Mouse (Mus musculus): ENCODE measurements around the gene Slc23a4.

The Slc23a4 gene

DNA sequence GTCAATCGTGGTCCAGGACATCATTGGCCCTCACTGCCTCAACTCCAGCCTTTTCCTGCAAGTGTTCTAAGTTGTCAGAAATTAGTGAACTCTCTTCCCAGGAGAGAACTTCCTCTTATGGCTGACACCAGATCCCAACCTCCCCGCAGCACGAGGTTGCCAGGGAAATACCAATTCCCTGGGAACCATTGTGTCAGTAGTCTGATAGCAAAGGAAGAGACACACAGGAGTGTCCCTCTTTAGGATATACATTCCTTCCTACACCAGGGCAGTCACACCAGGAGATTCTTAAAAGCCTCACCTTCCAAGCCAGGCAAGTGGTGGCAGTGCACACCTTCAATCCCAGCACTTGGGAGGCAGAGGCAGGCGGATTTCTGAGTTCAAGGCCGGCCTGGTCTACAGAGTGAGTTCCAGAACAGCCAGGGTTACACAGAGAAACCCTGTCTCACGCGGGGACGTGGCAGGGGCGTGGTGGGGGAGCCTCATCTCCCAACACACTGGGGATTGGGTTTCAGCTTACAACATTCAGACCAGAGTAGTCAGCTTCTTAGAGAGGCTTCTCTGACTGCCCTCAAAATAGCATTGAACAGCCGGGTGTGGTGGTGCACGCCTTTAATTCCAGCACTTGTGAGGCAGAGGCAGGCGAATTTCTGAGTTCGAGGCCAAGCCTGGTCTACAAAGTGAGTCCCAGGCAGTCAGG lies 74.7 kb downstream of the Slc23a4 start:
- DNase-seq (ENCODE audit: low spot score in 2 of 2): no peak

DNA sequence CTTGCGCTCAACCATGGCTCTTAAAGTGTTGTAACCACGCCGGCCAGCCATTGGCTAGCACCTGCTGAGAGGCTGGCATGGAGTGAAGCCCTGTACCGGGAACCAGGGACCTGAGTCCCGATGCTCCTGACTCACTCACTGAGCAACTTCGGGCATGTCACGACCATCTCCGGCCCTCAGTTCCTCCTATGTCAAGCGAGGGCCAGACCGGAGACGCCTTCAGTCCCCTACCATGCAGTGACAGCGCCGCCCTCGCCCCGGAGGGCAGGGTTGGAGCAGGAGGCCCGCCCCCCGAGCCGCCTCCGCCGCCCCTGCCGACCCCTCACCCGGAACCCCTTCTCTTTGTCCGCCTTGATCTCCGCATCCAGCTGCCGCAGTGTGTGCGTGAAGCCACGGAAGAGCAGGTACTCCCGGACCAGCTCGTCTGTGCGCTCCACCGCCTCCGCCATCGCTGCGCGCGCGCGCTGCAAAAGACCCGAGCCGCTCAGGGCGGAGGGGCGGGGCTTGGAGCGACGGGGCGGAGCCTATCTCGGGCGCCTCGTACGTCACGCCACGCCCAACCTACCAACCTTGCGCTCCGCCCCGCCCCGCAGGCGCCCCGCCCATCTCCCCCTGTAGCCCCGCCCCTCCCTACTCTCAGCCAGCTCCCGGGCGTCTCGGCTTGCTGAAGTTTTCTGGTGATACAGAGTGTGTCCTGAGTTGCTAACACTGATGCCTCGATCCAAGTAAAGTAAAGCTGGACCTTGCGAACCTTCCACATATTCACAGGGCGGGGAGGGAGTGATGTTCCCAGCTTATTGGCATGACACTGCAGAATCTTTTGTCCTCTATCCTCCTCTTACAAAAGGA lies 77.6 kb downstream of the Slc23a4 start, which contains the start of gene Wdr91:
Wdr91 (minus strand) TSS at position 506 of the 849 bp plus-strand sequence.
- peak; percentile 80 to 93 for DNase-seq (ENCODE audit: low spot score in 2 of 2)

DNA sequence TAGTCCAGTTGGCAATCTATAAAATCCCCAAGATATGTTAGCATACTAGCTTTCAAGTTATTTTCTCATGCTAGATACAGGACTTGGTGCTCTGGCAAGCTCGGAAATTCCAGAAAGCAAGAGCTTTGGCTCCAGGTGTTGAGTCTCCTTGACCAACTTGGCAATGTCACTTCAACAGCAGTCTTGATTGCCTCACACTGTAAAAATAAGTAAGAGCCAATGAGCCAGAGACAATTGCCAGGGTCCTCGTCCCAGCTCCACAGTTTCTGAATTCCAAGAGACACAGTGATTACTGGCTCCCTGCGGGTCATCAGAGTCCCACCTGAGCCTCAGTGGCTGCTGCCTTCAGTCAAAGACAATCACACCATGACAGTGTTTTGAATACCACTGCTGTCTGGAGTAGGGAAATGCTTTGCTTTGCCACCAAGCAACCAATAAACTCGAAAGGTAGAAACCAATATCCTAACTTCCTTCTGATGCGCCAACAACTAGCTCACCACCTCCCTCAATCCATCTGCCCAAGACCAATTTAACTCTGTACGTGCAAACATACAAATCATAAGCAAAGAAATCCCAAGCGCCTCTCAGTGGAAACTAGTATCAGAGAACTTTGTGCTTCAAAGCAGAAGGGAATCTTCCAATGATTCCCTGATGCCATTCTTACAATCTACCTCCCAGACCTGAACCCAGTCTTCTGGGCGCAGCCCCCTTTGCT lies 78.4 kb downstream of the Slc23a4 start:
- no peak for DNase-seq (ENCODE audit: low spot score in 2 of 2)

DNA sequence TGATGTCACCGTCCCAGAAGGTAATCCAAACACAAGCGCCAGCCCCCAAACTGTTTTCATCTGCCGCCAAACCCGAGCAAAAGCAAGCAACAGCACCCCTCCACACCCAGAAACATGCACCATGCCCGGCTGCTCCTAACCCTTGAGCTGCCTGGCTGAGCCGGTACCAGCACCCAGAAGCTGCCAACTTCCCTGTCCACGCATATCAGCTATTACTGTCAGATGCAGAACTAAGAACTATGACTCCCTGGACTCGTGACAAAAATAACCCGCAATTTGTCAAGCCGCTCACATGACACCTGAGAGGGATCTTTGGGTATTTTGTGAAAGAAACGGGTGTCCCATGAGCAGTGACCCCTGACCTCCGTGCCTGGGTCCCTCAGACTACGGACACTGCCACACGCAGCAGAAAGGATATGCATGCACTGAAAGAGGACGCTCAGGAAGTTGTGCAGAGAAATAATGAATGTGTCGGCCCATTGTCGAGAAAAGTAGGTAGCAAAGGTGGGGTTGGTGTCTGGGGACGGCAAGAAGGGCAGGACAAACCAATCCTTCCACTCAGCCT lies 80.4 kb downstream of the Slc23a4 start:
- no peak for DNase-seq (ENCODE audit: low spot score in 2 of 2)

DNA sequence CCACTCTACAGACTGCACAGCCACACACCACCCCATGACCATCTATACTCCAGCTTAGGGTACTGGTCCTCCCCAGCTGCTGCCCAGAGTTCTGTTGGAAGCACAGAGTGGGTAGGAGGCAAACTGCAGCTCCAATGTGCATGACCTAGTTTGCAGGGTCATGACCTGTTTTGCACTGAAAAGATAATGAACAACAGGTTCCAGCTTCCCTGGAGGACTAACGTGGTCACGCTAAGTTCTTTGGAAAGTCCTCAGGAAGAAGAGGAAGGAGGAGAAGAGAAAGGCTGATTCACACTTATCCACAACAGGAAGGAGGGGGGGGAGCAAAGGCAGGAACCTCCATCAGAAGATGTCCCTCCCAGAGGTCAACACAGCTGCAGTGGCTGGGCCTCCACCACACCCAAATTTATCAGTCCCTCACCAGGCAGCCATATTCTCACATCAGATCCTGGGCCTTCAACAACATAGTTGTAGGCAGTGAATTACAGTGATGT lies 81.0 kb downstream of the Slc23a4 start:
- DNase-seq (ENCODE audit: low spot score in 2 of 2): no peak

DNA sequence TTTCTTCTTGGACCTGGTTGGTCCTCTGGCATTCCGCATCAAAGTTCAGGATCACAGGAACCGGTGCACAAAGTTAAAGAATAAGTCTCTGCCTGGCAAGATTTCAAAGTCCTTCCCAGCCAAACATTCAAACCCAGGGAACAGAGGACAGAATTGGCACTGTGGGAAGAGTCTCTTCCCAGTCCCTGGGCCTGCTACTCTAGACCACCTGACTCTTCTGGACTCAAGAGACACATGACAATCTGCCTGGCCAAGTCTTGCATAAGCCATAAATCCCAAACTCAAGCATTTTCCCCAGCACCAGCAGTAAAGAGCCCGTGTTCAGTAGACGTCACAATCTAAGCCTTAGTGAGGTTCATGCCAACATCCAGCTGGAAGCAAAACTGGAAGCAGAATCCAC lies 81.5 kb downstream of the Slc23a4 start:
- no peak for DNase-seq (ENCODE audit: low spot score in 2 of 2)

DNA sequence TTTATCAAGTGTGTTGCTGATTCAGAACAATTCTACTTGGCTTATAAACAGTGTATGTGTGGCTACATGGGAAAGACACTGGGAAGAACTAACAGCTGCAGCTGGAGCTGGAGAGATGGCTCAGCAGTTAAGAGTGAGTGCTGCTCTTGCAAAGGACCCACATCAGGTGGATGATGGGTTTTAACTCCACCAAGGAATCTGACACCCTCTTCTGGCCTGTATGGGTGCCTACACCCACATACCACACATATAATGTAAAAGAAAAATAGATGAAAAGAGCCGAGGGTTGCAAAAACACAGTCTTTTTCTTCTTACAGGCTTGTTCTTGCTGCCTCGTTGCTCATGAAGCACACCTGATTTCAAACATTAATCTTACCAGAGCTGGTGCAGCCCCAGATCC lies 82.1 kb downstream of the Slc23a4 start:
- DNase-seq (ENCODE audit: low spot score in 2 of 2): no peak

DNA sequence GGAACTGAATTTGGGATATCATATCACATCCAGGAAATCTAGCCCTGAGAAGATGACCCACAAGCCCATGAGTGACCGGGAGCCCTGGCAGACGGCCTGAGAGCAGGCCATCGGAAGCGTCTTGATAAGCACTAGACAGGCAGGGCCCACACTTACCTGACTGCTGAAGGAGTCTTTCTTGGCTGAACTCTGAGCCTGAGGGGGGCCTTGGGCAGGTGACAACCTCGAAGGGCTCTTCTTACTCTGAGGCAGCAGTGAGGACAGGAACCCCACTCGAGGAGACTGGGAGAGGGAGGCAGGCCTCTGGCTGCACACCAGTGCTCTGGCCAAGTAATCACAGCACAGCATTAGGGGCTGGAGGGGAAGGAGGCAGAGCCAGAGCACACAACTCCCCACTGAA lies 83.8 kb downstream of the Slc23a4 start:
- DNase-seq (ENCODE audit: low spot score in 2 of 2): no peak

DNA sequence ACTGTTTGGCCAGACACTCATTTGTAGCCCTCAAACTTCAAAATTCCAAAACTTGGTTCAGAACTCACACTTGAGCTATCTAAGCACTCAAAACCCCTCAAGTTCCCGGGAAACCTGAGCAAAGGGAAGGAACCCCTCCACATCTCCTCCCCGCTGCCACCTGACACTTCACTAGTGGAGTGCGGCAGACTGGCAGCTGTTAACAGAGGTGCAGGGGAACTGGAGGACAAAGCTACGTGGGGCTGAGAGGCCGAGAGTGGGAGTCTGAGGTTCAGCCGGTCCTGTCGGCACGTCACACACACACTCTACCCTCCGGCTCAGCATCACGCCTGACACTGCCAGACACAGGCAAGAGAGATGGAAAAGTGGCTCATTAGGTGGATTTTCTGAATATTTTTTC lies 84.4 kb downstream of the Slc23a4 start:
- DNase-seq (ENCODE audit: low spot score in 2 of 2): no peak

DNA sequence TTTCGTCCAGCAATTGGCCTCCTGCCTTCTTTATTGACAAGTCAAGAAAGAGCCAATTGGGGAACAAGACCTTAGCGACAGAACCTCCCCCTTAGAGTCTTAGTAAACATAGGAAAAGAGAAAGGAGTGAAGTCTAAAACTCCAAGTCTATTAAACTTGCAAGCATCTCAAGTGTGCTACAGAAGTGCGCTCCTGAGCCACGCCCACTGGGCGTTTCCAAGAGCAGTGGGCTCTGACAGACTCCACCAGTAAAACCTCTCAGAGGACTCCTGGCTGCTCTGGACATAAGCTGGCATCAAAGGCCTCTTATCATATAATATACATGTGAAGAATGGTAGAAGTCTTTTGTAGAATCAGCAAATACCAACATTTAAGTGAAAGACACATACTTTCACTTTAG lies 84.8 kb downstream of the Slc23a4 start:
- no peak for DNase-seq (ENCODE audit: low spot score in 2 of 2)

DNA sequence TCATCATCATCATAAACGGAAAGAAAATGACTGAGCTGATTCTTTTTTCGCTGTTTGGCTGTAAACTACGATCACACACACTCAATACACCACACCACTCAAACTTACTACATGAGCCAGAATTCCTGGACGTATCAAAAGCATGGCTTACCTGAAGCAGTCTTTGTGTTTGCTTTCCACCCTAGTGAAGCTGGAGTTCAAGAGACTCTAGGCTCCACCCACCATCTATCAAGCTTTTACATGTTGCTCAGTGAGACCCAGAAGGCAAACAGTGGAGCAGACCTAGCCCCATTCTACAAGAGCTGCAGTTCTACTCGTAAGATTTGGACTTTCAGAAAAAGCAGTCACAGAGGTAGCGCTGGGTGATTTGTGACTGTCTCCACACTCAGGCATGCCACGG lies 85.6 kb downstream of the Slc23a4 start:
- DNase-seq (ENCODE audit: low spot score in 2 of 2): no peak

DNA sequence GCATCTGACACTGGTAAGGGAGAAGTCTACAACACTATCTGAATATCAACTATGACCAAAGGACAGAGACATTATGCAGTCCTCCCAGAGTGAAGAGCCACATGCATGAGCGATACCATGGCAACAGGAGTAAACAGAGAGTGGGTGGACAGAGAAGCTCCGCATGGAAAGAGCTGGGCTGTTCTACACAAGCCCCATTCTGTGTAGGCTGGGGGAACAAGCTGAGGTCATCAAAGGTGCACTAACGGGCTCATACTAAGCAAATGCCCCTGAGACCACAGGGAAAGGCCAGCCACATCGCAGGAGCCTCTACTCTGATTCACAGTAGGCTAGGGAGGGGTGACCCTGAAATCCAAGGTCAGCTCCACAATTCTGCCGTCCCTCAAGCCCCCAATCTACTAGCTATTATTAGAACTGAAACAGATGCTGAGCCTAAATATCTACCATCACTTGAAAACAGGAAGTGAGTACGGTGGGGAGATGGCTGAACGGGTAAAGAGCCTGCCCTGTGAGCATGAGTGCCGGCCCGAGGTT lies 86.2 kb downstream of the Slc23a4 start:
- DNase-seq (ENCODE audit: low spot score in 2 of 2): no peak

DNA sequence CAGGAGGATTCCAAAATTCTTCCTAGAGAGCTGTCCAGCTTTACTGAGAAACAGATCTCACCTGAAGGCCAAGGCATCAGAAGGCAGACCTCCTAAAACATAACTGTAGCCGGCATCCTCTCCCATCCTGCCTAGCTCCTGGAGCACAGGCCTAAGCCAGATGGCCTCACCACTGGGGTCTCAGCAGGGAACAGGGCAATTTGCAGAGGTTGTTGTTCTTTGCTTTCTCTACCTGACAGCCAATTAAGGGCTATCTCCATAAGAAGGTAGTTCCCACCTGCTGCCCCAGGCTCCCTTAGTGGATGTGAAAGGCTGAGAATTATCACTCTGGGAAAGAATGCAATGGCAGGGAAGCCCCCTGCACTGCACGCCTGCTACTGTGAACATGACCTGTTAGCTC lies 87.2 kb downstream of the Slc23a4 start:
- DNase-seq (ENCODE audit: low spot score in 2 of 2): no peak

DNA sequence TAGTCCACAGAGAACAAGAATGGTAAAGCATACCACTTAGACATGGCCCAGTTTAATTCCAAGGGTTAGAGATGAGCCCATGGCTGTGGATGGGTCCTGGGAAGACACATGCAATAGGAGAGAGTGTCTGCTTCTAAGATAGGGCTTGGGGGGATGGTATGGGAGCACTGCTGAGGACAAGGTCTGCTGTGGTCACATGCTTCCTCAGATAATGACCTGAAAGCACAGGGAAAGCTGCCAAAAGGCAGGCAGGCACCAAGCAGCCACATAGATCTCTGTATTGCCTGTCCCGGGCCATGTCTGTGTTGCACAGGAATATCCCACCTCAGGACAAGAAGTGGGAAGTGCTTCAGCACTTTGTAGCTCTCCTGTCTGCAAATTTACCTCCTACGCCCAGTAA lies 89.1 kb downstream of the Slc23a4 start:
- no peak for DNase-seq (ENCODE audit: low spot score in 2 of 2)

DNA sequence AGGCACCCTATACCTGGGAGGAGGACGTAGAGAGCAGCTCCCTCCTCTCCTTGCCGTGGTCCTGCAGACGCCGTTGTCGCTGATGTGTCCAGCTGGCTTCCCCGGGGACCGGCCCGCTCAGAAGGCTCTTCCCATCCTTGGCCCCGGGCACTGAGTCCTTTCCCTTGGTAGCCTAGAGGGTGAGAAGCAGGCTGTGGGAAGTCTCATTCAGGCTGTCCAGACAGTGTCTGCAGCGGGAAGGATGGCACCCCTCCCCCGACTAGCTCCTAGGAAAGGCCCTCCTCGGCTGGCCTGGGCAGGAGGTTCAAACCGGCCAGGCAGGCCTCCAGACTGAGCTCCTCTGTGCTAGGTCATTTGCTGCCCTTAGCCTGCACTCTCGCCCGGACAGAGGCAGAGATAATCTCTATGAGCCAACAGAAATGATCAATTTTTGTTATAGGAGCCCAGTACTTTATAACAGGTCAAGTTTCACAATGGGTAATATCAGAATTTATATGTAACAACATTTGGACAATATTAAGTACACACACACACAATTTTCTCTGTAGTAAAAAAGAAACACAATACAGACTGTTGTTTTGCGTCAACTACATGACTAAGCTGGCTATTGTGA lies 91.9 kb downstream of the Slc23a4 start:
- DNase-seq (ENCODE audit: low spot score in 2 of 2): no peak

DNA sequence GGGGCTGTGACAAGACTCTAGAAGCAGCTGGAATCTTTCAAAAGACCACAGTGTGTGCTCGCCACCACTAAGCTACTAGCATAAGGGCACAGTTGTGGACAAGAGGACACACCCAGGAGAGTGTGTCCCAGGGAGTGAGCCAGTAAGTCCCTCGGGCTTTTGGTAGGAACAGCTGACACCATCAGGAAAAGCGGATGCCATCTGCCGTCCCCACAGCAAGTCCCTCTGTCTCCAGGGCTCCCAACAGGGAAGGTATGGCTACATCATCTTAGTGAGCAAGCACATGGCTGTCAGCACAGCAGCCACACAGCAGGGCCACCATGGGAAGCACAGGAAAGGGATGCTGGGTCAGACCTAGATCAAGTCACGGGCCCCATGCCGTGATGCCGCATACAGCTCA lies 92.6 kb downstream of the Slc23a4 start:
- DNase-seq (ENCODE audit: low spot score in 2 of 2): no peak

Measured in frontal cortex, postnatal 14 days (tissue).